Mouse (Mus musculus): ENCODE results near the gene Coil. TPM values are rescaled to one million over a fixed set of nuclear protein-coding genes. Genes with fewer than 3 reads are reported as not detected.
"Not testable (repeated sequence)": the region's sequence is repeated elsewhere in the genome, so short reads cannot be mapped to it uniquely, and the experiment has no call there.

Coil gene
- total RNA-seq, 2 experiments from 2014 or later = 4.1 to 4.2 TPM

GRCm38 (mm10) chr11:89031189-89031588, 61.1 kb downstream of the Coil start:
- DNase-seq = no peak
- intact Hi-C loops (cut with DNase I; ENCODE audit: low total_unique reads) = no loop called here

GRCm38 (mm10) chr11:89034592-89034991, 64.5 kb downstream of the Coil start:
- intact Hi-C loops (cut with DNase I; ENCODE audit: low total_unique reads) = no loop called here
- DNase-seq = no peak

- DNase-seq = no peak
- intact Hi-C loops (cut with DNase I; ENCODE audit: low total_unique reads) = no loop called here
These were observed 65.5 kb downstream of the Coil start for GRCm38 (mm10) chr11:89035552-89035951.

DNA sequence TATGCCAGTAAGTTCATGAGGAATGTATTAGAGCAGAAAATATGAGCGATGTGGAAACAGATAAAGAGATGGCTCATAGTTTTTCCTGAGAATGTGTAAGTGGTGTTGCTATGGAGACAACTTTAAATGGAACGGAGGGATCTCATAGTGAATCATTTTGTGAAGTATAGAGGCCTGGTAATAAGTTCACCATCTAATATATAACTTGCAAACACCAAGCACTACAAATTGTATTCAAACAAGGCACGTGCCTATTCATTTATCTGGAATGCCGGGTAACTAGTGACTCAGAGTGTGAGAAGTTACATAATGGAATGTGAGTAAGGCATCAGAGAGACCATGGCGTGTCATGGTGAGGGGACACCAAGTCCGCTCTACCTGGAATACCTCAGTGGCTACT, 68.4 kb downstream of the Coil start:
- DNase-seq = no peak
- intact Hi-C loops (cut with DNase I; ENCODE audit: low total_unique reads) = no loop called here

GRCm38 (mm10) chr11:89039325-89039724, 69.3 kb downstream of the Coil start:
- peak; percentile 53 for DNase-seq
- intact Hi-C loops (cut with DNase I; ENCODE audit: low total_unique reads) = no loop called here

GRCm38 (mm10) chr11:89041073-89041472, 71.0 kb downstream of the Coil start:
- DNase-seq = not testable (repeated sequence)
- intact Hi-C loops (cut with DNase I; ENCODE audit: low total_unique reads) = loop anchor here (5.0 kb wide), 1 partner anchor 54 kb away; no protein-coding TSS in a partner anchor

Other genes starting within 250 kb of the Coil start
- gene Akap1, start 105.7 kb upstream of the Coil start, total RNA-seq (2021) = 10 to 100 TPM; 57.4 to 62.0 TPM
- 10 to 100 TPM; 18.5 to 21.6 TPM for gene Scpep1, start 14.8 kb upstream of the Coil start, total RNA-seq (2021)
- not detected for gene Elobl, start 3.3 kb upstream of the Coil start, total RNA-seq (2021)
- gene Trim25, start 29.1 kb downstream of the Coil start, total RNA-seq (2021) = 10 to 100 TPM; 11.3 to 12.6 TPM
- 1 to 10 TPM; 3.9 to 4.3 TPM for gene Dgke, start 96.6 kb downstream of the Coil start, total RNA-seq (2021)
- gene Gm525, start 103.6 kb downstream of the Coil start, total RNA-seq (2021) = not detected

All from gastrocnemius, postnatal 14 days (tissue).